Mouse (Mus musculus) kidney, adult 2 months (tissue): ENCODE results near the gene Olfr784.
"Not testable (repeated sequence)": the region's sequence is repeated elsewhere in the genome, so short reads cannot be mapped to it uniquely, and the experiment has no call there.

ENCODE experiments used
- CTCF ChIP-seq: fragments of 200-500 bp; conservative IDR thresholded peaks from 2 replicates; pipeline ENCODE4 v1.5.1; 2011; ENCODE audit warnings: low read depth, mild to moderate bottlenecking, control low read depth, low read length, moderate library complexity, mixed read lengths; ENCODE audit not compliant: insufficient read depth, insufficient read length
- POLR2A ChIP-seq: fragments of 200-500 bp; IDR thresholded peaks from one replicate; pipeline ENCODE4 v1.6.1; 2011; ENCODE audit warnings: low read depth, low read length, control low read depth

DNA sequence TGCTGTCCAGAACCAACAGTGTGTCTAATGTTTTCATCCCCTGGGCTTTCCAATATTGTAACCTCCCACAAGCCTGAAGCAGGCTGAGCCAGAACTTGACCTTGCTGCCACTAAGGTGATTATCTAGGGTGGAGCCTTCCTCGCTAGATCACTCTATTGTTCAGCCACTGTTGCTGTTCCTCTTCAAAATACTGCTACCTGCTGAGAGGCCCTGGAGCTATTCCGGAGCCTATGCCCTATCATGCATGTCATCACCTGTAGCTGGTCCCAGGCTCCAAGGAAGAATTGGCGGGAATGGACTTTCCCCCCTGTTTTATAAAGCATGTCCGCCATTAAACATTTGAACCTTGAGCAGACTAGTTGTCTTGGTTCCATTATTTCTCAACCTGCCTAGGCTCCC, 27.4 kb upstream of the Olfr784 start:
- not testable (repeated sequence) for TF ChIP-seq POLR2A, CTCF
